Mouse (Mus musculus): ENCODE results near the gene Igsf3. TPM values are rescaled to one million over a fixed set of nuclear protein-coding genes. Genes with fewer than 3 reads are reported as not detected.

Igsf3 gene
- polyA plus RNA-seq, 1 experiment from 2014 or later = 40.5 TPM

DNA sequence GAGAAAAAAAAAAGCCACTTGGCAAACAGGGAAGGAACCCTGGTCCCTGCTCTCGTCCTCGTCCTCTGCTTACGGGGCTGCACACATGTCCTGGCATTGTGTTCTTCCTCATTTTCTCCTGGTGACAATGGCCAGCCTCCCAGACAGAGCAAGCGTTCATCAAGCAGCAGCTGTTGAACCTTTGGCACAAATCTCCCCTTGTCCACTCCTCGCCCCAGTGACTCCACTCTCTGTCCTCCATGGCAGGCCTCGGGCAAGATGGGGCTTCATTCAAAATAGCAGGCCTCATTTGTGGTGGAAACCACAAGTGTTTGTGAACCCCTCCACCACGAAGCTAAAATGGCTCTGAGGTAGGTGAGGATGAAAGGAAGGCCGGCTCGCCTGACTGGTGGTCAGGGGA lies 11.0 kb upstream of the Igsf3 start:
- H3K4me1 ChIP-seq (replicated peaks; ENCODE audit: control insufficient read depth, insufficient read depth, low read length) = peaks cover 16% of the 10 kb centered on the region
- WGBS = 59% methylated on average over 9 of the region's 9 CpGs
- no peaks in the 10 kb centered on the region for H3K36me3 ChIP-seq (ENCODE audit: control insufficient read depth, insufficient read depth, low read length)
- ATAC-seq (ENCODE audit: low read depth) = no peak
- no peaks in the 10 kb centered on the region for H3K27me3 ChIP-seq (ENCODE audit: control insufficient read depth, insufficient read depth, low read depth, low read length)
- H3K9me3 ChIP-seq (ENCODE audit: control insufficient read depth, low read length) = no peaks in the 10 kb centered on the region
- no peak overlapping the region for H3K4me2 ChIP-seq (ENCODE audit: low read depth, low read length)
- no peak overlapping the region for H3K27ac ChIP-seq (ENCODE audit: low read length)
- no peak overlapping the region for H3K4me3 ChIP-seq (ENCODE audit: low read length)
- H3K9ac ChIP-seq (ENCODE audit: low read length) = no peak overlapping the region

- 22% methylated on average over 11 of the region's 11 CpGs for WGBS
- no peak overlapping the region for H3K4me2 ChIP-seq (ENCODE audit: low read depth, low read length)
- no peak overlapping the region for H3K4me3 ChIP-seq (ENCODE audit: low read length)
- no peaks in the 10 kb centered on the region for H3K27me3 ChIP-seq (ENCODE audit: control insufficient read depth, insufficient read depth, low read depth, low read length)
- H3K36me3 ChIP-seq (ENCODE audit: control insufficient read depth, insufficient read depth, low read length) = no peaks in the 10 kb centered on the region
- H3K27ac ChIP-seq (ENCODE audit: low read length) = no peak overlapping the region
- no peaks in the 10 kb centered on the region for H3K9me3 ChIP-seq (ENCODE audit: control insufficient read depth, low read length)
- H3K4me1 ChIP-seq (replicated peaks; ENCODE audit: control insufficient read depth, insufficient read depth, low read length) = peaks cover 16% of the 10 kb centered on the region
- peak; percentile 30; the same call in 1 of the 2 replicates for ATAC-seq (ENCODE audit: low read depth)
- no peak overlapping the region for H3K9ac ChIP-seq (ENCODE audit: low read length)
These were observed 9.5 kb upstream of the Igsf3 start for GRCm38 (mm10) chr3:101367372-101367771.

GRCm38 (mm10) chr3:101369301-101369881 lies 7.5 kb upstream of the Igsf3 start:
- peak; percentile 52 for ATAC-seq (ENCODE audit: low read depth)
- H3K9ac ChIP-seq (ENCODE audit: low read length) = no peak overlapping the region
- H3K4me2 ChIP-seq (ENCODE audit: low read depth, low read length) = 0 out of 2 replicates have a peak overlapping the region, but pooled peaks have one; percentile 16
- H3K4me3 ChIP-seq (ENCODE audit: low read length) = no peak overlapping the region
- H3K27me3 ChIP-seq (ENCODE audit: control insufficient read depth, insufficient read depth, low read depth, low read length) = no peaks in the 10 kb centered on the region
- H3K9me3 ChIP-seq (ENCODE audit: control insufficient read depth, low read length) = no peaks in the 10 kb centered on the region
- H3K27ac ChIP-seq (ENCODE audit: low read length) = no peak overlapping the region
- H3K36me3 ChIP-seq (ENCODE audit: control insufficient read depth, insufficient read depth, low read length) = no peaks in the 10 kb centered on the region
- peaks cover 16% of the 10 kb centered on the region for H3K4me1 ChIP-seq (replicated peaks; ENCODE audit: control insufficient read depth, insufficient read depth, low read length)
- 23% methylated on average over 10 of the region's 10 CpGs for WGBS

DNA sequence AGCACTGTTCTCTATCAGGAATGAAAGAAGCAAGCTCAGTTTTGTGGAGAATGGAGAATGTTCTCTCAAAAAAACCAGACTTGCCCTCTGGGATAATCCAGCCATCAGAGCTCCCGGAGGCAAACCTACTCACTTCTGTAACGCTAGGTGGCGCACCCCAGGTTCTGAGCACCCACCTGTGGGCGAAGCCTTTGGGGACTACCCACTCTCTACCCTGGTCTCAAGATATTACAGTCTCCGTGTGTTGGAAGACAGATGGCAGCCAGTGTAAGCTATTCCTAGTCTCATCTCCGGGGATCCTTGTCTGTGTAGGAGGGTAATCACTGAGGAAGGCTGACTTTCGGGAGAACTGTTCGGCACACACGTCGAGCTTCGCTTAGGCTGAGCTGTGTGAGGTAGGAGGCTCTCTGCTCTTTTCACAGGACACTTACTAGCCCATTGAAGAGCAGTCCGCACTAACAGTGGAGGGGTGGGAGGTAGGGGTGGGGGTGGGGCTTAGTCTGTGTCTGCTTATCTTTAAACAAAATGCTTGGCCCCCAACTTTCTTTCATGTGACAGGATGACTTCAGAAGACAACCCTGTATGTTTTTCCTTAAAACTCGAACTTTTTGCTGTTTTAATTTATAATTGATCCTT lies 4.4 kb upstream of the Igsf3 start:
- H3K4me2 ChIP-seq (ENCODE audit: low read depth, low read length) = peak overlapping the region; percentile 31; the same call in 1 of the 2 replicates
- no peak overlapping the region for H3K4me3 ChIP-seq (ENCODE audit: low read length)
- WGBS = 27% methylated on average over 13 of the region's 13 CpGs
- ATAC-seq (ENCODE audit: low read depth) = no peak
- H3K36me3 ChIP-seq (ENCODE audit: control insufficient read depth, insufficient read depth, low read length) = no peaks in the 10 kb centered on the region
- H3K9ac ChIP-seq (ENCODE audit: low read length) = no peak overlapping the region
- H3K27ac ChIP-seq (ENCODE audit: low read length) = no peak overlapping the region
- peaks cover 16% of the 10 kb centered on the region for H3K4me1 ChIP-seq (replicated peaks; ENCODE audit: control insufficient read depth, insufficient read depth, low read length)
- H3K27me3 ChIP-seq (ENCODE audit: control insufficient read depth, insufficient read depth, low read depth, low read length) = no peaks in the 10 kb centered on the region
- H3K9me3 ChIP-seq (ENCODE audit: control insufficient read depth, low read length) = no peaks in the 10 kb centered on the region

- Histone ChIP-seq H3K9me3 (ENCODE audit: control insufficient read depth, low read length) (no peaks in the 10 kb centered on the region), H3K4me2 (ENCODE audit: low read depth, low read length) (peak overlapping the region; percentile 95), H3K36me3 (ENCODE audit: control insufficient read depth, insufficient read depth, low read length) (no peaks in the 10 kb centered on the region), H3K4me3 (ENCODE audit: low read length) (peak overlapping the region; percentile 82), H3K27me3 (ENCODE audit: control insufficient read depth, insufficient read depth, low read depth, low read length) (no peaks in the 10 kb centered on the region), H3K4me1 (replicated peaks; ENCODE audit: control insufficient read depth, insufficient read depth, low read length) (peaks cover 26% of the 10 kb centered on the region), H3K9ac (ENCODE audit: low read length) (peak overlapping the region; percentile 86), H3K27ac (ENCODE audit: low read length) (peak overlapping the region; percentile 74)
- 0% methylated on average over 51 of the region's 62 CpGs for WGBS
- peak; percentile 30; the same call in 1 of the 2 replicates for ATAC-seq (ENCODE audit: low read depth)
These were observed 557 bp downstream of the Igsf3 start for GRCm38 (mm10) chr3:101377256-101378024.

GRCm38 (mm10) chr3:101378102-101378501 lies 1.2 kb downstream of the Igsf3 start:
- H3K9ac ChIP-seq (ENCODE audit: low read length) = peak overlapping the region; percentile 86
- H3K36me3 ChIP-seq (ENCODE audit: control insufficient read depth, insufficient read depth, low read length) = no peaks in the 10 kb centered on the region
- peak overlapping the region; percentile 82 for H3K4me3 ChIP-seq (ENCODE audit: low read length)
- peak; percentile 68 for ATAC-seq (ENCODE audit: low read depth)
- no peaks in the 10 kb centered on the region for H3K9me3 ChIP-seq (ENCODE audit: control insufficient read depth, low read length)
- WGBS = 1% methylated on average over 12 of the region's 12 CpGs
- H3K27me3 ChIP-seq (ENCODE audit: control insufficient read depth, insufficient read depth, low read depth, low read length) = no peaks in the 10 kb centered on the region
- peak overlapping the region; percentile 74 for H3K27ac ChIP-seq (ENCODE audit: low read length)
- H3K4me2 ChIP-seq (ENCODE audit: low read depth, low read length) = peak overlapping the region; percentile 95
- H3K4me1 ChIP-seq (replicated peaks; ENCODE audit: control insufficient read depth, insufficient read depth, low read length) = peaks cover 32% of the 10 kb centered on the region

DNA sequence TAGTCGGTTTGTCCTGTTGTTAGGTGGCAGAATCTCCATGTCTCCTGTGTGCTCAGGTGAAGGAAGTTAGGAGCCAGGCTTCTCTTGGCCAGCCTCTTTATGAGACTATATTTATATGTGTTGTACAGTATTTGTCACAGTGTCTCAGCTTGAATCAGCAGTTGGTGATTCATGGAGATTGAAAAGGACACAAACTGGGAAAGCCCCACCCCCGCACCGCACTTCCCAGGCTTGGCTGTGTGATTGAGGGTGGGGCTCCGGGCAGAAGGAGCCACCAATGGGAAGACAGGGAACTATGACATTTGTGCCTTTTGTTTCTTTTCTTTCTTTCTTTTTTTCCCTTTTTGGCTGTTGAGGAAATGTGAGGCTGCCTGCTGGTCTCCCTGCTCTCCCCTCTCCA lies 2.9 kb downstream of the Igsf3 start:
- Histone ChIP-seq H3K9ac (ENCODE audit: low read length) (peak overlapping the region; percentile 40), H3K4me3 (ENCODE audit: low read length) (peak overlapping the region; percentile 23), H3K4me1 (replicated peaks; ENCODE audit: control insufficient read depth, insufficient read depth, low read length) (peaks cover 38% of the 10 kb centered on the region), H3K4me2 (ENCODE audit: low read depth, low read length) (peak overlapping the region; percentile 48), H3K9me3 (ENCODE audit: control insufficient read depth, low read length) (no peaks in the 10 kb centered on the region), H3K27me3 (ENCODE audit: control insufficient read depth, insufficient read depth, low read depth, low read length) (no peaks in the 10 kb centered on the region), H3K27ac (ENCODE audit: low read length) (no peak overlapping the region), H3K36me3 (ENCODE audit: control insufficient read depth, insufficient read depth, low read length) (no peaks in the 10 kb centered on the region)
- WGBS = 17% methylated on average over 4 of the region's 4 CpGs
- ATAC-seq (ENCODE audit: low read depth) = 0 out of 2 replicates have a peak, but pooled peaks have one; percentile 23

- Histone ChIP-seq H3K4me1 (replicated peaks; ENCODE audit: control insufficient read depth, insufficient read depth, low read length) (peaks cover 42% of the 10 kb centered on the region), H3K9me3 (ENCODE audit: control insufficient read depth, low read length) (no peaks in the 10 kb centered on the region), H3K4me2 (ENCODE audit: low read depth, low read length) (no peak overlapping the region), H3K27me3 (ENCODE audit: control insufficient read depth, insufficient read depth, low read depth, low read length) (no peaks in the 10 kb centered on the region), H3K4me3 (ENCODE audit: low read length) (no peak overlapping the region), H3K9ac (ENCODE audit: low read length) (no peak overlapping the region), H3K36me3 (ENCODE audit: control insufficient read depth, insufficient read depth, low read length) (no peaks in the 10 kb centered on the region), H3K27ac (ENCODE audit: low read length) (no peak overlapping the region)
- WGBS = 63% methylated on average over 5 of the region's 5 CpGs
- ATAC-seq (ENCODE audit: low read depth) = no peak
These were observed 4.8 kb downstream of the Igsf3 start for GRCm38 (mm10) chr3:101381691-101382090.

DNA sequence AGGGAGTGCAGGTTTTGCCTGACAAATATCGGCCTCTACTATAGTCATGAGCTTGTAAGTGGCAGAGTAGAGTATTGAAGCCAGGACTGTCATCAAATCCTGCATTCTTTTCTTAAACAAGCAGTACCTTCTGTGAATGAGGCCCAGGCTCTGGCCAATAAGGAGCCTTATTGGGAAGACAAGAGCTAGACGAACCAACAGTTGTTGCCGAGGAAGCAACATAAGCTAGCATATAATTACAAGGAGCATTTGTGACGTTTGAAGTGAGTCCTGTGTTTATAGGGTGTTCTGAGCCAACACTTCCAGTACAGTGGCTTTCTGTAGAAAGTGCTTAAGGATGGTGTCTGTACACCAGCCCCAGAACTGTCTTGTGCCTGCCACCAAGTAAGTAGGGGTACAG lies 5.9 kb downstream of the Igsf3 start:
- no peak overlapping the region for H3K4me3 ChIP-seq (ENCODE audit: low read length)
- peaks cover 42% of the 10 kb centered on the region for H3K4me1 ChIP-seq (replicated peaks; ENCODE audit: control insufficient read depth, insufficient read depth, low read length)
- peak overlapping the region; percentile 7; the same call in 1 of the 2 replicates for H3K27ac ChIP-seq (ENCODE audit: low read length)
- no peaks in the 10 kb centered on the region for H3K27me3 ChIP-seq (ENCODE audit: control insufficient read depth, insufficient read depth, low read depth, low read length)
- no peaks in the 10 kb centered on the region for H3K9me3 ChIP-seq (ENCODE audit: control insufficient read depth, low read length)
- no peak for ATAC-seq (ENCODE audit: low read depth)
- H3K9ac ChIP-seq (ENCODE audit: low read length) = no peak overlapping the region
- no peak overlapping the region for H3K4me2 ChIP-seq (ENCODE audit: low read depth, low read length)
- H3K36me3 ChIP-seq (ENCODE audit: control insufficient read depth, insufficient read depth, low read length) = no peaks in the 10 kb centered on the region
- WGBS = 49% methylated on average over 4 of the region's 4 CpGs
